Mouse (Mus musculus) liver, postnatal 0 days (tissue): ENCODE measurements around the gene Cdc42ep4. TPM values are rescaled to one million over a fixed set of nuclear protein-coding genes. Genes with fewer than 3 reads are reported as not detected.

Experiments
- ATAC-seq: fragments of 200-750 bp; cut with Nextera tagmentation; 2 replicates; pipeline ENCODE4 v1.8.0; 2017; ENCODE audit warnings: mild to moderate bottlenecking, moderate library complexity
- DNase-seq: peaks from one replicate; pipeline ENCODE4 v3.0.0-alpha.2; 2016
- H3K27ac ChIP-seq: fragments of 300-500 bp; sonication (generic); 2 replicates; pipeline ENCODE4 v1.5.1; 2014; ENCODE audit warnings: antibody characterized with exemption, moderate library complexity, mild to moderate bottlenecking, low read depth
- H3K27me3 ChIP-seq: fragments of 300-500 bp; sonication (generic); 2 replicates; pipeline ENCODE4 v1.6.1; 2014; ENCODE audit warnings: low read length, control low read depth, mixed read lengths; ENCODE audit not compliant: insufficient read depth
- H3K36me3 ChIP-seq: fragments of 300-500 bp; sonication (generic); replicated peaks from 2 replicates; pipeline ENCODE4 v1.6.1; 2014; ENCODE audit warnings: mild to moderate bottlenecking, control low read depth, low read length, moderate library complexity, mixed read lengths; ENCODE audit not compliant: insufficient read depth
- H3K4me1 ChIP-seq: fragments of 300-500 bp; sonication (generic); 2 replicates; pipeline ENCODE4 v1.6.1; 2014; ENCODE audit warnings: antibody characterized with exemption, mild to moderate bottlenecking, control low read depth; ENCODE audit not compliant: insufficient read depth
- H3K4me2 ChIP-seq: fragments of 300-500 bp; sonication (generic); 2 replicates; pipeline ENCODE4 v1.6.1; 2014; ENCODE audit warnings: low read depth, mild to moderate bottlenecking, low read length, moderate library complexity, mixed read lengths
- H3K4me3 ChIP-seq: fragments of 300-500 bp; sonication (generic); 2 replicates; pipeline ENCODE4 v1.5.1; 2014; ENCODE audit warnings: low read depth, low read length
- H3K9ac ChIP-seq: fragments of 300-500 bp; sonication (generic); replicated peaks from 2 replicates; pipeline ENCODE4 v1.6.1; 2014; ENCODE audit warnings: mild to moderate bottlenecking, moderate library complexity
- H3K9me3 ChIP-seq: fragments of 300-500 bp; sonication (generic); 2 replicates; pipeline ENCODE4 v1.6.1; 2016; ENCODE audit warnings: mild to moderate bottlenecking, control low read depth, low read length, mixed read lengths
- CTCF ChIP-seq: sonication (generic); IDR thresholded peaks from 2 replicates; pipeline ENCODE4 v1.5.1; 2016; ENCODE audit warnings: antibody characterized with exemption, low read depth
- EP300 ChIP-seq: IDR thresholded peaks from 2 replicates; pipeline ENCODE4 v1.6.1; 2016; ENCODE audit warnings: antibody characterized with exemption, low read depth, mild to moderate bottlenecking
- WGBS: fragments of 180-500 bp; shearing (Covaris S2); extraction: QIAGEN DNeasy Blood & Tissue Kit; methylation state at CpG from one replicate; pipeline ENCODE4 v1.1.7; 2014; ENCODE audit not compliant: insufficient replicate concordance; 5-methylcytosine and 5-hydroxymethylcytosine counted together
- polyA plus RNA-seq: library from polyadenylated mRNA; unstranded; fragments of >200 nt; fragmentation: Nextera tagmentation; extraction: Ambion mirVana; gene quantifications from 2 replicates; pipeline ENCODE4 v1.2.1, GENCODE M21; 2015

The Cdc42ep4 gene
- polyA plus RNA-seq, 1 experiment from 2014 or later, result 13.7 TPM

DNA sequence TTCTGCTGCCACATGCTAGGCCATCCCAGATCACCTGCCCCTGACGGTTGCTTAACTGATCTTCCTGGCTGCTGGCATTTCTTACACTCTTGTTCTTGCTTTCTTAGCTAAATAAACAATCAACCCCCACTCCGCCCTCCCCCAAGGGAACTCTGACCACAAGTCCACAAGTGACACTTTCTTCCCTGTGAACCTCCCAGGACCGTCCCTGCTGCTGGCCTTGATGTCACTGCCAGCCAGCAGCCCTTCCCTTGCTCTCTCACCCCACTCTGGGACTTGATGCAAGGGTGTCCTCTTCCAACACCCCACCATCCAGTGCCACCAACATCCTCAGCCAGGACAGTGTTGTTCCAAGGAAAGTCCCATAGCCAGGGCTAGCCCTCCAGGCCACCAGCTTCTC, 20.8 kb downstream of the Cdc42ep4 start:
- TF ChIP-seq CTCF (no peak), EP300 (no peak)
- peak; percentile 48 for DNase-seq
- no peaks in the 10 kb centered on the region for H3K27me3 ChIP-seq
- H3K9ac ChIP-seq, result no peak overlapping the region
- peaks cover 33% of the 10 kb centered on the region for H3K36me3 ChIP-seq
- whole genome bisulfite sequencing, result 54% methylated on average over 3 of the region's 3 CpGs
- no peaks in the 10 kb centered on the region for H3K9me3 ChIP-seq
- H3K4me2 ChIP-seq, result no peak overlapping the region
- no peak overlapping the region for H3K4me3 ChIP-seq
- peak; percentile 22; the same call in 1 of the 2 replicates for ATAC-seq
- H3K27ac ChIP-seq, result no peak overlapping the region; the same call in 1 of the 2 replicates
- H3K4me1 ChIP-seq, result peaks cover 47% of the 10 kb centered on the region

DNA sequence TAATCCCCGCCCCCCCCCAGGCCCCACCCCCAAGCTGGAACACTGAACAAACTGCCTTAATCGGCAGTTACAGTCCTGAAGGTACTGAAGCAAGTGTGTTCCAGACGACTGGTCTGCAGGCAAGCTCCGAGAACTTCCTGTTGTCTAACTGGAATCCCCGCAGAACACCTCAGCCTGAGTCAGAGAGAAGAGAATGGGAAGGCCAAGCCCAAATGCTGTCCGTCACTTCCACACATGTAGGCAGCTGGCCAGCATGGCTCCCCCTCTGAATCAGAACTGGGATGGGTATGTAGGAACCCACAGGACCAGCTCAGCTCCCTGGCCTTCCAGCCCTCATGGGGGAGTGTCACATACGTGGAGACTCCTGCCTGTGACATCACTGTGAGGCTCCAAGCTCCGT, 21.8 kb downstream of the Cdc42ep4 start:
- TF ChIP-seq EP300 (no peak), CTCF (no peak)
- Histone ChIP-seq H3K4me3 (no peak overlapping the region), H3K4me1 (peaks cover 42% of the 10 kb centered on the region), H3K4me2 (no peak overlapping the region), H3K36me3 (peaks cover 33% of the 10 kb centered on the region), H3K9ac (no peak overlapping the region), H3K27ac (no peak overlapping the region), H3K9me3 (no peaks in the 10 kb centered on the region), H3K27me3 (no peaks in the 10 kb centered on the region)
- ATAC-seq (no peak), DNase-seq (no peak)
- WGBS, result 64% methylated on average over 8 of the region's 8 CpGs

DNA sequence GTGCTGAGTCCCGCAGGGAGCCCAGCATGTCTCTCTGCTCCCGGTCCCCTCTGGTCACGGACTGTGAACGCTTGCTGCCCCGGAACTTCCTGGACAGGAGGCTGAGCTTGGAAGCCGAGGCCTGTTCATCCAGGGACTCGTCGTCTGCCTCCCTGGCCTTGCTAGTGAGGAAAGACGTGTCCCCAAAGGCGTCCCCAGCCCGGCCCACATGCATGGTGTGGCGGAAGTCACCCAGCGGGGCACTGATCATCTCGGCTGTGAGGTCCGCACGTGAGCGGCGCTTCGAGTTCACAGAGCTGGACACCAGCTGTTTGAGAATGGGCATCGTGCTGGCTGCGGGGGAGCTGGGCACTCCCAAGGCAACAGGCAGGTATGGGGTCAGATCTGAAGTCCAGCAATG, 22.4 kb downstream of the Cdc42ep4 start:
- H3K36me3 ChIP-seq, result peaks cover 33% of the 10 kb centered on the region
- no peak overlapping the region for H3K9ac ChIP-seq
- no peaks in the 10 kb centered on the region for H3K9me3 ChIP-seq
- peaks cover 35% of the 10 kb centered on the region for H3K4me1 ChIP-seq
- DNase-seq (no peak), ATAC-seq (no peak)
- 91% methylated on average over 21 of the region's 21 CpGs for WGBS
- no peak overlapping the region for H3K27ac ChIP-seq
- H3K4me2 ChIP-seq, result no peak overlapping the region
- H3K4me3 ChIP-seq, result no peak overlapping the region
- H3K27me3 ChIP-seq, result no peaks in the 10 kb centered on the region
- TF ChIP-seq CTCF, result no peak
- no peak for TF ChIP-seq EP300

GRCm38 (mm10) chr11:113727992-113728391, 23.7 kb downstream of the Cdc42ep4 start:
- peaks cover 33% of the 10 kb centered on the region for H3K36me3 ChIP-seq
- 85% methylated on average over 6 of the region's 6 CpGs for WGBS
- H3K9ac ChIP-seq, result no peak overlapping the region
- ATAC-seq, result no peak
- peaks cover 23% of the 10 kb centered on the region for H3K4me1 ChIP-seq
- no peak overlapping the region for H3K27ac ChIP-seq
- DNase-seq, result no peak
- TF ChIP-seq EP300, result no peak
- TF ChIP-seq CTCF, result no peak
- no peak overlapping the region for H3K4me2 ChIP-seq
- H3K9me3 ChIP-seq, result no peaks in the 10 kb centered on the region
- no peaks in the 10 kb centered on the region for H3K27me3 ChIP-seq
- H3K4me3 ChIP-seq, result no peak overlapping the region

- DNase-seq (no peak), ATAC-seq (no peak)
- WGBS, result 91% methylated on average over 14 of the region's 14 CpGs
- Histone ChIP-seq H3K9me3 (no peaks in the 10 kb centered on the region), H3K4me1 (peaks cover 16% of the 10 kb centered on the region), H3K4me3 (no peak overlapping the region), H3K4me2 (no peak overlapping the region), H3K36me3 (peaks cover 33% of the 10 kb centered on the region), H3K9ac (no peak overlapping the region), H3K27ac (0 out of 2 replicates have a peak overlapping the region, but pooled peaks have one; percentile 22), H3K27me3 (no peaks in the 10 kb centered on the region)
- TF ChIP-seq EP300, result no peak
- no peak for TF ChIP-seq CTCF
Observed at GRCm38 (mm10) chr11:113726994-113727888, 24.4 kb downstream of the Cdc42ep4 start.

DNA sequence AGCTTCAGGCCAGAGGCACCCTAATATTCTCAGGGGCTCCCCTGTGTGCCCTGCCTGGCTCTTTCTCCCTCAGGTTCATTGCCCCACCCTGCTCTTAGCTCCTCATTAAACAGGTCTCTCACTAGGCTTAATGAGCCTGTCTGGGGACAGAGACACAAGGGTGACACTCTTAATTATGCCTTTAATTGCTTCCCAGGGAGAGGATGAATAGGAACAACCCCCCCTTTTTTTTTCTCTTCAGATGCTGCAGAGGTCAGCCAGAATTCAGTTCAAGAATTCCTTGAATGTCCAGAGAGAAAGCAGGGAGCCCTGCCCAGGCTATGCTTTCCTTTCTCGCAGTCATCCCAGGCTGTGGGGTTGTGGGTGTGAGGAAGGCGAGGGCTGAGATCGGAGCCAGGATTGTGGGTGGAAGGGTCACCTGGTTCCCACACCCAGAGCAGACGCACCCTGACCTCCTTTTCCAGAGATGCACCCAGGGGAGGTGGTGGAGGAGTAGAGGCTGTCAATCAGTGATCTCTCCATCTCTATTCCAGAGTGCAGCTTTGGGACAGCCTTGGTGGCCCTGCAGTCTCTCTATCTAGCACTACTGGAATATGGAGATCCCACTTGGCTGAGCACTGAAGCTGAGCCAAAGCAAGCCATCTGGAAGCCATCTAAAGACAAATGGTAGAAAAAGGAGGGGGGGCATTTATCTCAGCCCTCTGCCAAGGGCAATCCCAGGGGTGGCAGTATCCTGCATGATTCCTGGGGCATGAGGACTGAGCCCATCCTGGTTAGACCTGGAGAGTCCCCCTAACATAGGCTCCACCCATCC, 26.2 kb downstream of the Cdc42ep4 start:
- Histone ChIP-seq H3K27ac (peak overlapping the region; percentile 22; the same call in 1 of the 2 replicates), H3K27me3 (no peaks in the 10 kb centered on the region), H3K36me3 (peaks cover 33% of the 10 kb centered on the region), H3K4me3 (no peak overlapping the region), H3K4me2 (no peak overlapping the region), H3K4me1 (peaks cover 10% of the 10 kb centered on the region), H3K9me3 (no peaks in the 10 kb centered on the region), H3K9ac (no peak overlapping the region)
- TF ChIP-seq CTCF (no peak), EP300 (no peak)
- no peak for ATAC-seq
- WGBS, result 78% methylated on average over 4 of the region's 4 CpGs
- no peak for DNase-seq
